Mouse (Mus musculus): Measurements from ENCODE around the gene Pus7l. TPM values are rescaled to one million over a fixed set of nuclear protein-coding genes. Genes with fewer than 3 reads are reported as not detected.
A peak's percentile ranks its signal among the peaks of the same experiment; 100 is the strongest.

The Pus7l gene
- total RNA-seq, 2 experiments from 2014 or later: 13.2 to 14.0 TPM

- peak; percentile 68 for ATAC-seq (replicated peaks; ENCODE audit: low FRiP score, low TSS enrichment, poor library complexity, severe bottlenecking)
Measured at GRCm38 (mm10) chr15:94480248-94480647, 63.1 kb downstream of the Pus7l start.

GRCm38 (mm10) chr15:94479513-94480136 is 63.7 kb downstream of the Pus7l start:
- ATAC-seq (replicated peaks; ENCODE audit: low FRiP score, low TSS enrichment, poor library complexity, severe bottlenecking): no peak

DNA sequence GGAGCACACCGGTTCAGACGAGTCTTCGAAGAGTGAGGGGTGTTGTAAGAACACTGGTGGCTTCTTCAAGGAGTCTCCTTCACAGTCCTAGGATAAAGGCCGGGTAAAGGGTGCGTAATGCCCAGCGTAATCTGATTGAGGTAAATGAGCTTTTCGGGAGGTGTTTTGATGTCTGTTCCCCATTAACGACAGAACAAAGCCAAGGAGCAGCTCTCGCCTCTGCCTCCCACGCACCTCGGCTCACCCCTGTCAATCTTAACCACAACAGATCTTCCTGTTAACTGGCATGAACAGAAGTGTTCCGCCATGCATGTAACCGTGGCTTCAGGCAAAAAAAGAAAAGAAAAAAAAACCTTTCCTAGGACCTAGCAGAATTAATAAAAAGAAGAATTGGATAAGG is 64.6 kb downstream of the Pus7l start:
- peak; percentile 76 for ATAC-seq (replicated peaks; ENCODE audit: low FRiP score, low TSS enrichment, poor library complexity, severe bottlenecking)

GRCm38 (mm10) chr15:94477287-94477686 is 66.1 kb downstream of the Pus7l start:
- no peak for ATAC-seq (replicated peaks; ENCODE audit: low FRiP score, low TSS enrichment, poor library complexity, severe bottlenecking)

GRCm38 (mm10) chr15:94475975-94476374 is 67.4 kb downstream of the Pus7l start:
- no peak for ATAC-seq (replicated peaks; ENCODE audit: low FRiP score, low TSS enrichment, poor library complexity, severe bottlenecking)

Other genes with a start within 250 kb of the Pus7l start
- gene Adamts20, start 78.1 kb downstream of the Pus7l start, total RNA-seq (2014; fragmentation: Nextera tagmentation): not detected in 2 replicates
- 0.19 TPM in 1 of 2 replicates, not detected in the other for gene Adamts20, start 78.1 kb downstream of the Pus7l start, total RNA-seq (2017)
- gene Irak4, start 96 bp upstream of the Pus7l start, total RNA-seq (2014; fragmentation: Nextera tagmentation): 4.0 and 5.4 TPM in 2 replicates
- gene Irak4, start 96 bp upstream of the Pus7l start, total RNA-seq (2017): 11.0 and 17.1 TPM in 2 replicates
- 18.4 and 24.8 TPM in 2 replicates for gene Twf1, start 46.3 kb upstream of the Pus7l start, total RNA-seq (2014; fragmentation: Nextera tagmentation)
- 23.7 and 29.5 TPM in 2 replicates for gene Twf1, start 46.3 kb upstream of the Pus7l start, total RNA-seq (2017)
- gene Tmem117, start 85.7 kb upstream of the Pus7l start, total RNA-seq (2014; fragmentation: Nextera tagmentation): not detected in 2 replicates
- gene Tmem117, start 85.7 kb upstream of the Pus7l start, total RNA-seq (2017): not detected in 2 replicates